Mouse (Mus musculus): ENCODE data around the gene Tshz2.

DNA sequence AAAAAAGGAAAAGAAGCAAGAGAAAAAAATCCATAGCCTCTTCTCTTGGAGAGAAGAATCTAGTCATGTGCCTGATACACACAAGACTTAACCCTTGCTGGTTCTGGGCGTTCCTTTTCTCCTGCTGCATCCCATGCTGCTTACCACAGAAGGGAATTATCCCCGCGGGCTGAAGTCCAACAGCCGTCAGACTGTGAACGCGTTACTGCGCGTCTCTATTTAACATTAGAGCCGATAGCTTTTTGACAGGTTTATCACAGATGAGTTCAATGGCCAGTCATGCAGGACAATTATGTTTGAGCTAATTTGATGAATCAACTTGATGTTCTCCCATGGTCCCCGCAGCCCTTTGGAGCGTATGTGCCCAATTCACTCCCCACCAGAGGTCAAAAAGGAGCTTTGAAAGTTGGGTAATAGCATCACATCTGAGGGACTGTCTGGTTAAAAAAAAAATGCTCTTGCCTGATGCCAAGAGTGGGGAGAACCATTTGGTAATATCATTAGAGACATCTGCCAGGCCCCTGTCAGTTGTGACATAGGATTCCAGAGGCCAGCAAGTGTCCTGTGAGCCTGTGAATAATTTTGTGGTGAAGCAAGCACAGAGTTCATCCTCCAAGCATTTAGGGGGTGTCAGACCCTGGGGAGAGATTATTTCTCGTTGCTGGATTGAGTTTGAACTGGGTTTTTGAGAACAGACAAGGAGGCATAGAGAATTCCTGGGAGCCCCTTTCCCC is 54.1 kb downstream of the Tshz2 start:
- no peak for TF ChIP-seq CTCF (IDR thresholded peaks at IDR 0.05)
- TF ChIP-seq EP300 (IDR thresholded peaks at IDR 0.05), result no peak

Data from lung, postnatal 0 days (tissue).